Mouse (Mus musculus) brown adipose tissue, adult 24 weeks (tissue): ENCODE results near the gene Ablim1. TPM values are rescaled to one million over a fixed set of nuclear protein-coding genes. Genes with fewer than 3 reads are reported as not detected.

Experiments
- H3K27ac ChIP-seq: fragments of 200-500 bp; replicated peaks from 2 replicates; pipeline ENCODE4 v1.5.1; 2012; ENCODE audit warnings: low read depth, mild to moderate bottlenecking, low read length
- H3K4me1 ChIP-seq: fragments of 200-500 bp; 2 replicates; pipeline ENCODE4 v1.6.1; 2012; ENCODE audit warnings: low read length, mixed read lengths; ENCODE audit not compliant: control insufficient read depth, insufficient read depth, insufficient read length
- H3K4me3 ChIP-seq: fragments of 200-500 bp; 2 replicates; pipeline ENCODE4 v1.5.1; 2012; ENCODE audit warnings: low read depth, mild to moderate bottlenecking, low read length, moderate library complexity; ENCODE audit not compliant: insufficient read depth
- polyA plus RNA-seq: library from polyadenylated mRNA; stranded (reverse); fragments of >200 nt; gene quantifications from 2 replicates; pipeline ENCODE4 v1.2.4, GENCODE M21; 2012; ENCODE audit not compliant: missing spikeins, insufficient read depth, insufficient read length

The Ablim1 gene
- polyA plus RNA-seq, 1 experiment = 52.5 TPM

- H3K4me1 ChIP-seq = peaks cover 10% of the 10 kb centered on the region
- H3K27ac ChIP-seq = no peak overlapping the region
- H3K4me3 ChIP-seq = peak overlapping the region; percentile 61
These were observed 307.4 kb downstream of the Ablim1 start for GRCm38 (mm10) chr19:57007291-57007690.

GRCm38 (mm10) chr19:57006841-57007240, 307.9 kb downstream of the Ablim1 start:
- H3K4me3 ChIP-seq = peak overlapping the region; percentile 61
- H3K4me1 ChIP-seq = peaks cover 10% of the 10 kb centered on the region
- no peak overlapping the region for H3K27ac ChIP-seq

- Histone ChIP-seq H3K4me1 (peaks cover 10% of the 10 kb centered on the region), H3K27ac (no peak overlapping the region), H3K4me3 (no peak overlapping the region)
These were observed 309.7 kb downstream of the Ablim1 start for GRCm38 (mm10) chr19:57005062-57005461.

GRCm38 (mm10) chr19:57003460-57003810, 311.3 kb downstream of the Ablim1 start:
- Histone ChIP-seq H3K27ac (peak overlapping the region; percentile 38; the same call in 1 of the 2 replicates), H3K4me3 (no peak overlapping the region), H3K4me1 (peaks cover 10% of the 10 kb centered on the region)

GRCm38 (mm10) chr19:57002741-57003459, 311.8 kb downstream of the Ablim1 start:
- no peak overlapping the region for H3K4me3 ChIP-seq
- H3K4me1 ChIP-seq = peaks cover 10% of the 10 kb centered on the region
- peak overlapping the region; percentile 38; the same call in 1 of the 2 replicates for H3K27ac ChIP-seq

GRCm38 (mm10) chr19:57001926-57002325, 312.8 kb downstream of the Ablim1 start:
- Histone ChIP-seq H3K27ac (no peak overlapping the region), H3K4me3 (no peak overlapping the region), H3K4me1 (peaks cover 10% of the 10 kb centered on the region; the same call in 1 of the 2 replicates)

- Histone ChIP-seq H3K4me1 (peaks cover 10% of the 10 kb centered on the region; the same call in 1 of the 2 replicates), H3K27ac (no peak overlapping the region), H3K4me3 (no peak overlapping the region)
These were observed 314.1 kb downstream of the Ablim1 start for GRCm38 (mm10) chr19:57000592-57000991.

- Histone ChIP-seq H3K4me1 (peaks cover 10% of the 10 kb centered on the region; the same call in 1 of the 2 replicates), H3K4me3 (no peak overlapping the region), H3K27ac (no peak overlapping the region)
These were observed 314.9 kb downstream of the Ablim1 start for GRCm38 (mm10) chr19:56999781-57000180.

- H3K4me3 ChIP-seq = no peak overlapping the region
- peaks cover 6% of the 10 kb centered on the region; the same call in 1 of the 2 replicates for H3K4me1 ChIP-seq
- H3K27ac ChIP-seq = no peak overlapping the region
These were observed 315.8 kb downstream of the Ablim1 start for GRCm38 (mm10) chr19:56998910-56999309.

GRCm38 (mm10) chr19:56998331-56998730, 316.4 kb downstream of the Ablim1 start:
- Histone ChIP-seq H3K4me3 (no peak overlapping the region), H3K4me1 (peaks cover 3% of the 10 kb centered on the region; the same call in 1 of the 2 replicates), H3K27ac (no peak overlapping the region)

- Histone ChIP-seq H3K4me1 (no peaks in the 10 kb centered on the region), H3K4me3 (no peak overlapping the region), H3K27ac (no peak overlapping the region)
These were observed 317.5 kb downstream of the Ablim1 start for GRCm38 (mm10) chr19:56997164-56997599.

GRCm38 (mm10) chr19:56995441-56995840, 319.3 kb downstream of the Ablim1 start:
- Histone ChIP-seq H3K27ac (no peak overlapping the region), H3K4me3 (no peak overlapping the region), H3K4me1 (no peaks in the 10 kb centered on the region)

GRCm38 (mm10) chr19:56994653-56995052, 320.1 kb downstream of the Ablim1 start:
- Histone ChIP-seq H3K4me1 (no peaks in the 10 kb centered on the region; the same call in 1 of the 2 replicates), H3K27ac (no peak overlapping the region), H3K4me3 (no peak overlapping the region)

- H3K27ac ChIP-seq = no peak overlapping the region
- peaks cover 6% of the 10 kb centered on the region; the same call in 1 of the 2 replicates for H3K4me1 ChIP-seq
These were observed 321.0 kb downstream of the Ablim1 start for GRCm38 (mm10) chr19:56993763-56994162.

GRCm38 (mm10) chr19:56992978-56993545, 321.7 kb downstream of the Ablim1 start:
- no peak overlapping the region for H3K27ac ChIP-seq
- H3K4me3 ChIP-seq = no peak overlapping the region
- H3K4me1 ChIP-seq = peaks cover 6% of the 10 kb centered on the region; the same call in 1 of the 2 replicates

More at GRCm38 (mm10) chr19:56993763-56994162, 321.0 kb downstream of the Ablim1 start:
- no peak overlapping the region for H3K4me3 ChIP-seq
